ENCODE assay signal across 11 mouse cellular contexts in the genomic region with DNA sequence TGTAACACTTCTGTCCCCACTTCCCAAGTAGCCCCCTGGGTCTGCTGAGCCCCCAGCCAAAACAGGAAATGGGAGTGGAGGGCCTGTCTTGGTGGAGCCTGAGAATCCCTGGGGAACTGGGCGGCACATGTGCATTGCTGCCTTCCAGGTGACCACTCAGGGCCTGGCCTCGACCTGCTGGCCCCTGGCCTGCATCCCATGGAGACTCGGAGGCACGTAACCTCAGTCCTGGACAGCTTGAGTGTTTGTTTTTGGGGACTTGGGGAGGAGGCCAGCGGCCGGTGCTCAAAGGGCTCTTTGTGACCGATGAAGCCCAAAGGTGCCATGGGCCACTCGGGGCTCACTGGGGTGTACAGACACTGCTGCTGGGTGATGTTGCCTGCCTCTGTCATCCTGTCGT. TPM values are rescaled to one million over a fixed set of nuclear protein-coding genes. Genes with fewer than 3 reads are reported as not detected.
DNase-seq lines count a peak whose midpoint lies in the region; ATAC-seq lines count a peak whose summit lies in the region.
"Had no signal": no experiment of that assay in that cellular context is flagged by ENCODE, and none has a peak within 500 bp of the region (broad histone marks: within the 10 kb centered on the region; RNA-seq: fewer than 3 reads in every experiment).

No protein-coding gene starts in this region.

- H3K4me1 ChIP-seq in kidney, embryonic 15.5 days: peaks cover 100% of the 10 kb centered on the region
- H3K4me1 ChIP-seq in kidney, embryonic 14.5 days (ENCODE audit: control insufficient read depth, insufficient read depth, low read length): peaks cover 84% of the 10 kb centered on the region
- peaks cover 96% of the 10 kb centered on the region for H3K4me1 ChIP-seq in hindbrain, embryonic 13.5 days (replicated peaks)

- no peaks in the 10 kb centered on the region for H3K27me3 ChIP-seq in kidney, embryonic 15.5 days
- no peaks in the 10 kb centered on the region for H3K27me3 ChIP-seq in kidney, embryonic 14.5 days (ENCODE audit: control insufficient read depth, insufficient read depth, low read length)
- H3K27me3 ChIP-seq in hindbrain, embryonic 13.5 days: no peaks in the 10 kb centered on the region

- no peaks in the 10 kb centered on the region for H3K36me3 ChIP-seq in kidney, embryonic 15.5 days
- H3K36me3 ChIP-seq in kidney, embryonic 14.5 days (ENCODE audit: control insufficient read depth, insufficient read depth, low read length): no peaks in the 10 kb centered on the region
- H3K36me3 ChIP-seq in hindbrain, embryonic 13.5 days: no peaks in the 10 kb centered on the region

- H3K9me3 ChIP-seq in kidney, embryonic 15.5 days (replicated peaks): no peaks in the 10 kb centered on the region
- no peaks in the 10 kb centered on the region for H3K9me3 ChIP-seq in kidney, embryonic 14.5 days (ENCODE audit: control insufficient read depth, low read length)
- no peaks in the 10 kb centered on the region for H3K9me3 ChIP-seq in hindbrain, embryonic 13.5 days

- H3K9ac ChIP-seq in kidney, embryonic 15.5 days: 0 out of 2 replicates have a peak overlapping the region, but pooled peaks have one; percentile 8
- H3K9ac ChIP-seq in kidney, embryonic 14.5 days (ENCODE audit: low read depth, low read length): no peak overlapping the region
- H3K9ac ChIP-seq in hindbrain, embryonic 13.5 days: peak overlapping the region; percentile 25; the same call in 1 of the 2 replicates

- H3K4me3 ChIP-seq in kidney, embryonic 15.5 days (replicated peaks): no peak overlapping the region
- H3K4me3 ChIP-seq in kidney, embryonic 14.5 days (ENCODE audit: low read length): no peak overlapping the region
- H3K4me3 ChIP-seq in hindbrain, embryonic 13.5 days: no peak overlapping the region

- no peak for ATAC-seq in kidney, embryonic 15.5 days (replicated peaks; ENCODE audit: low FRiP score)
- ATAC-seq in kidney, embryonic 14.5 days (ENCODE audit: low FRiP score, low TSS enrichment): no peak
- ATAC-seq in hindbrain, embryonic 13.5 days (ENCODE audit: low FRiP score): no peak
- ATAC-seq in activated CD4-positive, CD25-positive, alpha-beta regulatory T cell, adult 4 months: no peak

- intact Hi-C loops in gastrocnemius, postnatal 14 days (cut with DNase I; ENCODE audit: low total_unique reads): no loop called here

- WGBS in kidney, embryonic 15.5 days: 50% methylated on average over 9 of the region's 9 CpGs
- 46% methylated on average over 9 of the region's 9 CpGs for WGBS in kidney, embryonic 14.5 days
- 68% methylated on average over 9 of the region's 9 CpGs for WGBS in hindbrain, embryonic 13.5 days

- no peak overlapping the region for H3K27ac ChIP-seq in kidney, embryonic 15.5 days
- no peak overlapping the region for H3K27ac ChIP-seq in kidney, embryonic 14.5 days (ENCODE audit: low read depth, low read length)
- H3K27ac ChIP-seq in hindbrain, embryonic 13.5 days: peak overlapping the region; percentile 95

- no peak overlapping the region for H3K4me2 ChIP-seq in kidney, embryonic 15.5 days
- H3K4me2 ChIP-seq in kidney, embryonic 14.5 days (replicated peaks; ENCODE audit: low read depth, low read length): no peak overlapping the region
- peak overlapping the region; percentile 58; the same call in 1 of the 2 replicates for H3K4me2 ChIP-seq in hindbrain, embryonic 13.5 days

- peak; percentile 50 for DNase-seq in adrenal gland, postnatal 10 days
- DNase-seq in adrenal gland, adult 18-20 months (ENCODE audit: low spot score in 2 of 2): no peak
- DNase-seq in lung, postnatal 4 days: peak; percentile 33 to 70
- DNase-seq in gastrocnemius, postnatal 14 days: no peak
- DNase-seq: adrenal gland, postnatal 25 days; kidney, postnatal 14 days; right cerebral cortex, postnatal 14 days had no signal

RNA-seq across cellular contexts. Expression of a gene that starts 41.5 kb away (rescaled TPM):
- 10 to 100 TPM; 18.6 to 19.0 TPM for total RNA-seq in adrenal gland, postnatal 10 days (2021)
- 1 to 10 TPM; 4.6 to 5.0 TPM for total RNA-seq in adrenal gland, adult 18-20 months (2021)
- 107 and 110 TPM in 2 replicates for polyA plus RNA-seq in kidney, embryonic 15.5 days (2015; fragmentation: Nextera tagmentation; extraction: Ambion mirVana)
- polyA plus RNA-seq in kidney, embryonic 14.5 days (2014; fragmentation: Nextera tagmentation; extraction: Ambion mirVana): 118 and 145 TPM in 2 replicates
- polyA plus RNA-seq in hindbrain, embryonic 13.5 days (2015; fragmentation: Nextera tagmentation; extraction: Ambion mirVana): 23.1 and 24.5 TPM in 2 replicates
- polyA plus RNA-seq in activated CD4-positive, CD25-positive, alpha-beta regulatory T cell, adult 4 months (2017; shearing (Covaris generic)): 10 to 100 TPM; 19.3 to 30.4 TPM
- 1 to 10 TPM; 2.9 to 3.6 TPM for total RNA-seq in gastrocnemius, postnatal 14 days (2021)

Comparison
In these comparisons a context has a peak if more than half of its experiments do, and no peak if none do; other contexts are left out.
1. DNase-seq: peak in adrenal gland, postnatal 10 days (single experiment) and lung, postnatal 4 days (2 of 2); none in adrenal gland, adult 18-20 months (0 of 2) and gastrocnemius, postnatal 14 days (single experiment).